Mouse (Mus musculus) retina, postnatal 7 days (tissue): ENCODE data around the gene Gm49510.
"Not testable (repeated sequence)": the region's sequence is repeated elsewhere in the genome, so short reads cannot be mapped to it uniquely, and the experiment has no call there.

Experiments
- DNase-seq: peaks from one replicate; pipeline ENCODE4 v3.0.0-alpha.2; 2012; ENCODE audit warnings: low read depth, low spot score

Gm49510 gene

GRCm38 (mm10) chr15:78877810-78878390, 21.6 kb upstream of the Gm49510 start:
- DNase-seq: no peak

DNA sequence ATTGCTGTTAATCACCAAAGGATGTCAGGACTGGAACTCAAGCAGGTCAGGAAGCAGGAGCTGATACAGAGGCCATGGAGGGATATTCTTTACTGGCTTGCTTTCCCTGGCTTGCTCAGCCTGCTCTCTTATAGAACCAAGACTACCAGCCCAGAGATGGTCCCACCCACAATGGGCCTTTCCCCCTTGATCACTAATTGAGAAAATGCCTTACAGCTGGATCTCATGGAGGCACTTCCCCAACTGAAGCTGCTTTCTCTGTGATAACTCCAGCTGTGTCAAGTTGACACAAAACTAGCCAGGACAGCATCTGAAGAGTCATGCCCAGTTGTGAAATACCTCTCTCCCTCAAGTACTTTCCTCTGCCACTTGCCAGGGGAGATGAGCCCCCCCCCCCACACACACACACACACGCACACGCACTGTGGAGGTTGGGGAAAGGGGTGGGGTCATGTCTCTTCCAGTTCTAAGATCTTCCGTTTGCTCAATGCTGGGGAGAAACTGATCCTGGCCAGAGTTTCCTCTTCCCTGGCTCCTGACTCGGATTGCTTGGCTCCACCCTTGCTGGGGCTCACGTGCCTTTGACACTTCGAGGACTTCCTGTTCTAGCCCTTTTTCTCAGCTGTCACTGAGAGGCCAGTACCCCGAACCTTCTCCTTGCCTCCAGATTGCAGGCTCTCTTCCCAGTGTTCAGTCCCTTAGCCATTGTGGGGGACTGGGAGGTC, 20.5 kb upstream of the Gm49510 start:
- DNase-seq: not testable (repeated sequence)

DNA sequence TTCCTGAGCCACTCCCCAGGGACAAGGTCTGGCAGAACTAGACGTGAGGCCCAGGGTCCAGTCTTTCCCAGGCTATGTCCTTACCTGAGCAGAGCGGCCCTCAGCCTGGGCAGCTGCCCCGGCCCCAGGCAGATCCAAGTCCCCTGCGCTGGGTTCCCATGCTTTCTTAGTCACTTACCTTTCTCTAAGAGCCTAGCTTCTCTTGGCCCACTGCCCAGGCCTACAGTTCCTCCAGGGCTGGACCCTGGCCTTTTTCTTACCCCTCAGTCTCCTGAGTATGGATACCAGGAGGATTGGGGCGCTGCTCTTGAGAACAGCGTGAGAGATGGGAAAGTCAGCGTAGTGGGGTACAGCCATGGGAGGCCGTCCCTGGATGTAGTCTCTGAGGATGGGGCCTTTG, 19.0 kb upstream of the Gm49510 start:
- DNase-seq: no peak

DNA sequence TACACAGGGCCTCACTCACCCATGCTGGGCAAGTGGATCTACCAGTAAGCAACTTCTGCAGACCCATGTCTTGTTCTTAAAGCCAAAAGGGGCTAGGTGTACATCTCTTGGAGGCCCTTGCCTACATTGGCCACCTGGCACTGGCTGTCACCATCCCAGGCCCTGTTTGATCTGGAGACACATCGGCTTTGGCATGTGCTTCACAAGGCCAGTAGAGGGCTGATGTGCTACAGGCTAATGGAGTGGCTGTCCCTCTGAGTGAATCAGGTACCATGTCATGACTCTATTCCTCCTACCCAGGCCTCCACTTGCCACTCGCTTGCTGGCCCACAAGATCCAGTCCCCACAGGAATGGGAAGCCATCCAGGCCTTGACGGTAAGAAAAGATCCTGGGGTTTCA, 17.6 kb upstream of the Gm49510 start:
- no peak for DNase-seq

GRCm38 (mm10) chr15:78889401-78889853, 10.0 kb upstream of the Gm49510 start:
- DNase-seq: no peak

- no peak for DNase-seq
These were observed 7.0 kb upstream of the Gm49510 start for GRCm38 (mm10) chr15:78892440-78892839.

DNA sequence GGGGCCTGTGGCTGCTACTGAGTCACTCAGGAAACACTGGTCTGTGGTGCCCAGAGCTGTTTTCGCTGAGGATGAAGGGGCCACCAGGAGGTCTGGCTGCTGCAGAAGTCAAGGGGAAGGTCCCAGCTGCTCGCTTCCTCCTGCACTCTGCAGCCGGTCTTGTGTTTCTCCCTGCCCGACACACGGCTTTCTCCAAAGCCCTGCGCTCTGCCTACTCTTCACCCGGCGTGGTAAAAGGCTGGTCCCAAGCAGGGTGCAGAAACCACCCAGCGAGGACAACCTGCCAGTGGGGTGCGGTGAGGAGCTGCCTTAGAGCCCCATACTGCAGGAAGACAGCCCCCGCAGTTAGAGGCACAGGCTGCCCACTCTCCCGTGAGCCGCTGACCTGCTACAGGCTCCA, 4.7 kb upstream of the Gm49510 start:
- DNase-seq: no peak

DNA sequence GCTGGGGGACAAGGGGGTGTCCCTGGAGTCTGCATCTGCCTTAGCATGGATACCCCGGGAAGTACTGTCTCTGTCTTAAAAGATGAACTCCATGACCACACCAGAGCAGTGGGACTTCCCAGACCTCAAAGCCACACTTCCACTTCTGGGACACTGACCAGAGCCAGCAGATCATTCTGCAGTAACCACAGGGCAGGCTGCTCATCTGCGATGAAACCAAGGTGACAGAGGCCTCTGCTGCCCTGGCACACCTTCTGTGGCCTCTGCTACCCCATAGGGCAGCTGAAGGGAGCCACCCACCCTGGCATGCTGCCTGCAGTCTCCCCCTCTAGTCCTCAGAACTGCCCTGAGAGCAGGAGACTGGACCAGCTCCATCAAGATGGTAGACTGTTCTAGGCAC, 3.7 kb upstream of the Gm49510 start:
- no peak for DNase-seq

DNA sequence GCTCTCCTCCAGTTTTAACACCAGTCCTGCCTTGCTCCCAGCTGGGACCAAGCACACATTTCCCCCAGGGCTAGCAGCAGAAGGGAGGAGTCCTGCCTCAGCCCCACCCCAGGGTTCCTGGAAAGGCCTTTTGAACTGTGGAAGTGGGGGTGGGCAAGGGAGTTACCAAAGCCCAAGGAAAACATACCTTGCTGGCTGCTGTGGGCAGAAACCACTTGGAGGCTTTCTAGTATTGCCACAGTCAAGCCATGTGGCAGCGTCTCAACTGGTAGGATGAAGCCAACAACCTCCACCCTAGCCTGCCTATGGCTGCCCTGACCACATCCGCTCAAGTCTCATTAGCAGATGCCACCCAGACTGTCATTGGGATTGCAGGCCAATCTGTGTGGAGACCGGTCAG, 3.3 kb upstream of the Gm49510 start:
- no peak for DNase-seq

DNA sequence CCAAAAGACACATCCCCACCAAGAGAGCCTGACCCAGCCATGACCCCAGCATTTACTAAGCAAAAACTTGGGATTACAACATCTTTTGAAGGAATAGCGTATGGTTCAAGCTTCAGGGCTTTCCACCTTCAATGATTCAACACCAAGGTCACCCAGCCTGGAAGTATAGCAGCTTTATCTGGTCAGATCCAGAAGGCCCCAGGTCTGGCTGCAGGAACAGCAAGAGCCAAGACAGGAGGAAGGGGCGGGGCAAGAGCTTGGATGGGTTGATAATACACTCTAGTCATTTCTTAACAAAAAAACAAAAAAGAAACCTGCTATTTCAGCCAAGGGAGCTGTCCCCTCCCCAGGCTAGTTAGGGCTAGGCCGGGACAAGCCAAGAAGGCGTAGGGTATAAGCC, 2.0 kb upstream of the Gm49510 start:
- no peak for DNase-seq

- DNase-seq: no peak
These were observed 913 bp upstream of the Gm49510 start for GRCm38 (mm10) chr15:78898507-78899001.

DNA sequence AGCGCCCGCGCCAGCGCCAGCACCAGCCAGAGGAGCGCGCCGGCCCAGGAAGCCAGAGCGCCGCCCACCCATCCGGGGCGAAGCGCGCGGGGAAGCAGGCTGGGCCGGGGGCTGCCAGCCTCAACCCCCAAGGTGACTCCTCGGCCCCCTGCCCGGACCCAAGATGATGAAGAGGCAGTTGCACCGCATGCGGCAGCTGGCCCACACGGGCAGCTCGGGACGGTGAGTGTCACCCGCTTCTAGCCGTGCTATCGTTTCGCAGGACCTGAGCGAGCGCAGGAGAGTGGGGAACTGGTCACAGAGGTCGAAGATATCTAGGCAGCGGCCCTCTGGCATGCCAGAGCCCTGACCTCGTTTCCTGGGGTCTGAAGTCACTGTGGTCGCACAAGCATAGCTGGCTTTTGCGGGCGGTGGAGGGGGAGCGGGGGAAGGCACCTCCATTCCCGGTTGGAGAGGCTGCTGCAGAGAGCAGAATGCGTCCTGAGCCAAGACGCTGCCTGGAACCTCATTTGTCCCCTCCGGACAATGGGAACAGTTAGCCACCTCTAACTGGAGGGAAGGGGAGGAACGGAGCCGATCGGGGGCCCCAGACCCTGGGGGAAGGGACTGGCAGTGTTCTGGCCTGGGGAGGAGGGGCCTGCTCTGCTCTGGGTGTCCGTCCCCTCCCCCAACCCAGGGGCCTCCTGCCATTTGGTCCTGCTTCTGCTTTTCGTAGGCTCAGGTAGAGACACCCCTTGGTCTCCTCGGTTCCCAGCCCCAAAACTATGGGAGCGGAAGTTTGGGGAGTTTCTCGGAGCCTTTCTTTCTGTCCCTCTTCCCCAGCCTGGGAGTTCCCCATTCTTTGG, 495 bp downstream of the Gm49510 start, which contains the start of gene Sh3bp1:
Sh3bp1 (plus strand) TSS at position 29 of the 845 bp plus-strand sequence.
- no peak for DNase-seq

GRCm38 (mm10) chr15:78900585-78901421, 1.3 kb downstream of the Gm49510 start:
- no peak for DNase-seq

DNA sequence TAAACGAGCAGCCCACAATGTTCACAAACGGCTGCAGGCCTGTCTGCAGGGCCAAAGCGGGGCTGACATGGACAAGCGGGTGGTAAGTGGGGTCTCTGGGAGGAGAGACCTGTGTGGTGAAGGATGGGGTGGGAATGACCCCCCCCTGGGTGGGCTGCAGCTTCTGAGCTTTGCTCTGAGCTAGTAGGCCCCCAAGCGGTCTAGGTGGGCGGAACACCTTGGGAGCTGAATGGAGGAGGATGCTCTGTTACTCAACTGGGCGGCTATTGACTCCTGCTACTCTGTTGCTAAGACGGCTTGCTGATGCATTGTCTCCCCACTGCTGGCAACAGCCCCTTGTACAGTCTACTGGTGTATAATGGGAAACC, 1.9 kb downstream of the Gm49510 start:
- DNase-seq: no peak

- peak; percentile 72 for DNase-seq
These were observed 3.8 kb downstream of the Gm49510 start for GRCm38 (mm10) chr15:78903243-78903642.

DNA sequence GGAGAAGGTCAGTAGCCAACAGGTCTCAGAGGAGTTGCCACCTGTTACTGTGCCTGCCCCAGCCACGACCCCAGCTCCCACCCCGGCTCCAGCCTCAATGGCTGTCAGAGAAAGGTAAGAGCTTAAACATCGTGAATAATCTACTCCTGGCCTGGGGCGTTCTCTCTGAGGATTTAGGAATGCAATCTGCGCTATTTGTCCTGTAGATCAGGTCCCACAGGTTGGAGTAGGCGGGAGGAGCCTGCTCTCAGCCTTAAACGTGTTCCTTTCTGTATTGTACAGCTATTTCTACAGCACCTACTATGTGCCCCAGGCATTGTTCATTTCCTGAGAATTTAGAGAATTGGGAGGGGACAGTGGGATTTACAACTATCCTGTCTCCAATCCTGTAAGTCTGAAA, 8.9 kb downstream of the Gm49510 start:
- no peak for DNase-seq

GRCm38 (mm10) chr15:78908982-78909381, 9.5 kb downstream of the Gm49510 start:
- no peak for DNase-seq

- DNase-seq: no peak
These were observed 12.6 kb downstream of the Gm49510 start for GRCm38 (mm10) chr15:78912040-78912439.

DNA sequence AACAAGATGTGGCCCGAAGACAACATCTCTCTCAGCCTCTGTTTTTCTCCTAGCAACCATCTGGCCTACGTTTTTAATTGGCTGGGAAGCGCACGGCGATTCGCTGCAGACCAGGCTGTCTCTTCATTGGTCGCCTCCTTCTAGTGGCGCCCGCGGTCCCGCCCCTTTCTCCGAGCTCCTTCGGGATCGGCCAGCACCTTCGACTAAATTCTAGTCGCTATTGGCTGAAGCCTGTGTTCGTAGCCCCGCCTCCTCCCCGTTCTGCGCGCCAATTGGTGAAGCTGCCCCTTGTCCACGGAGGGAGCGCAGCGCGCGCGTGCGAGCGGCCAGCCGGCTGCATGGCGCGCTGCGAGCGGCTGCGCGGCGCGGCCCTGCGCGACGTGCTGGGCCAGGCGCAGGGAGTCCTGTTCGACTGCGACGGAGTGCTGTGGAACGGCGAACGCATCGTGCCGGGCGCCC, 14.2 kb downstream of the Gm49510 start, which contains the start of gene Pdxp:
Pdxp (plus strand) TSS at position 288 of the 459 bp plus-strand sequence.
- peak; percentile 98 for DNase-seq

DNA sequence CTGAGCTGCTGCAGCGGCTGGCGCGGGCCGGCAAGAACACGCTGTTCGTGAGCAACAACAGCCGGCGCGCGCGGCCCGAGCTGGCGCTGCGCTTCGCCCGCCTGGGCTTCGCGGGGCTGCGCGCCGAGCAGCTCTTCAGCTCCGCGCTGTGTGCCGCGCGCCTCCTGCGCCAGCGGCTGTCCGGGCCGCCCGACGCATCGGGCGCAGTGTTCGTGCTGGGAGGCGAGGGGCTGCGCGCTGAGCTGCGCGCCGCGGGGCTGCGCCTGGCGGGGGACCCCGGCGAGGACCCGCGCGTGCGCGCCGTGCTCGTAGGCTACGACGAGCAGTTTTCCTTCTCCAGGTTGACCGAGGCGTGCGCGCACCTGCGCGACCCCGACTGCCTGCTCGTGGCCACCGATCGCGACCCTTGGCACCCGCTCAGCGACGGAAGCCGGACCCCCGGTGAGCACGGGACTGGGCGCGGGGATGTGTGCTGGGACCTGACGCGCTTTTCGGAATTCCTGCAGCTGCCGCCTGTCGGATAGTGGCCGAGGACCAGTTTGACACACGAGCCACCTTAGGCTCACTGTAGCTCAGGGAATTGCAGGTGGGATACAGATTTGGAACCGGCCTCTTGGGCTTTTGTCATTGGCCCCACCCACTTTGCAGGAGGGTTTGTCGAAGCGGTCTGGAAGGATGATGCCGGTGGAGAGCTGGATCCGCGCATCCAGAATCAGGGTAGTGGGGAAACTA, 14.8 kb downstream of the Gm49510 start:
- DNase-seq: peak; percentile 51
